Mouse (Mus musculus) liver, embryonic 14.5 days (tissue): Measurements from ENCODE around the gene Scai.

ENCODE experiments used
- CTCF ChIP-seq: IDR thresholded peaks from 2 replicates; pipeline ENCODE4 v1.5.1; 2016; ENCODE audit warnings: antibody characterized with exemption, low read depth, control low read depth
- EP300 ChIP-seq: IDR thresholded peaks from 2 replicates; pipeline ENCODE4 v1.6.1; 2016; ENCODE audit warnings: antibody characterized with exemption, low read depth

DNA sequence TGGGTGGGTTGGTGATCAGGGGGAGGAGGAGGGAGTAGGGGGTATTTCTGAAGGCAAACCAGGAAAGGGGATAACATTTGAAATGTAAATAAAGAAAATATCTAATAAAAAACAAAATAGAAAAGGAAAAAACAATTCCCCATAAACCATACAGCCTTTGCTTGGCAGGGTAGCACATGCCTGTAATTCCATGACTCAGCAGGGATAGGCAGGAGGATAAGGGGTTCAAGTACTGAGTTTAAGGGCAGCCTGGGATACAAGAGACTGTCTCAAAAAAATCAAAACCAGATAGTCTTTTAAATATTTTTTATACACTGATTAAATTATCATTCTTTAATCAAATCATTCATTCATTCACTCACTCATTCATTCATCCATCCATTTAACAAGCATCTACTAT, 80.0 kb downstream of the Scai start:
- TF ChIP-seq CTCF (no peak), EP300 (no peak)
